Mouse (Mus musculus): ENCODE results near the gene Rabl6. TPM values are rescaled to one million over a fixed set of nuclear protein-coding genes. Genes with fewer than 3 reads are reported as not detected.
A peak's percentile ranks its signal among the peaks of the same experiment; 100 is the strongest.

Gene Rabl6
- 10 to 100 TPM; 51.4 to 61.5 TPM for total RNA-seq (2021)

- DNase-seq: peak; percentile 91
Measured at GRCm38 (mm10) chr2:25607761-25608622, at the start of gene Rabl6. TSS of gene Rabl6 (minus strand) at chr2:25608521.

- no peak for DNase-seq
Measured at GRCm38 (mm10) chr2:25657652-25658051, 49.3 kb upstream of the Rabl6 start, which contains the start of gene Lcn5. TSS of gene Lcn5 (plus strand) at chr2:25657952.

- peak; percentile 25 for DNase-seq
Measured at GRCm38 (mm10) chr2:25657246-25657645, 48.9 kb upstream of the Rabl6 start.

- DNase-seq: peak; percentile 29
Measured at GRCm38 (mm10) chr2:25656691-25657090, 48.4 kb upstream of the Rabl6 start.

- DNase-seq: no peak
Measured at GRCm38 (mm10) chr2:25654502-25654901, 46.2 kb upstream of the Rabl6 start.

- no peak for DNase-seq
Measured at GRCm38 (mm10) chr2:25652902-25653301, 44.6 kb upstream of the Rabl6 start, which contains the start of gene Lcn8. TSS of gene Lcn8 (plus strand) at chr2:25653120.

- peak; percentile 68 for DNase-seq
Measured at GRCm38 (mm10) chr2:25639890-25640289, 31.6 kb upstream of the Rabl6 start.

- DNase-seq: no peak
Measured at GRCm38 (mm10) chr2:25634046-25634445, 25.7 kb upstream of the Rabl6 start.

- DNase-seq: no peak
Measured at GRCm38 (mm10) chr2:25633616-25634015, 25.3 kb upstream of the Rabl6 start.

- DNase-seq: no peak
Measured at GRCm38 (mm10) chr2:25628738-25629137, 20.4 kb upstream of the Rabl6 start.

GRCm38 (mm10) chr2:25627811-25628210 lies 19.5 kb upstream of the Rabl6 start, which contains the start of gene Fcna:
TSS of gene Fcna (minus strand) at chr2:25628030.
- DNase-seq: no peak

- DNase-seq: no peak
Measured at GRCm38 (mm10) chr2:25625986-25626385, 17.7 kb upstream of the Rabl6 start.

- DNase-seq: peak; percentile 92
Measured at GRCm38 (mm10) chr2:25621229-25622200, 13.2 kb upstream of the Rabl6 start, which contains the start of gene Tmem141. TSS of gene Tmem141 (minus strand) at chr2:25622005.

GRCm38 (mm10) chr2:25620852-25621228 lies 12.5 kb upstream of the Rabl6 start:
- DNase-seq: no peak

GRCm38 (mm10) chr2:25620386-25620785 lies 12.1 kb upstream of the Rabl6 start:
- DNase-seq: no peak

GRCm38 (mm10) chr2:25617578-25617977 lies 9.3 kb upstream of the Rabl6 start, which contains the start of gene Ccdc183:
TSS of gene Ccdc183 (minus strand) at chr2:25617678.
- no peak for DNase-seq

- no peak for DNase-seq
Measured at GRCm38 (mm10) chr2:25616398-25616797, 8.1 kb upstream of the Rabl6 start.

- DNase-seq: no peak
Measured at GRCm38 (mm10) chr2:25608671-25609070, 350 bp upstream of the Rabl6 start.

- DNase-seq: no peak
Measured at GRCm38 (mm10) chr2:25602526-25602925, 5.8 kb downstream of the Rabl6 start.

GRCm38 (mm10) chr2:25600037-25600436 lies 8.3 kb downstream of the Rabl6 start:
- DNase-seq: no peak

GRCm38 (mm10) chr2:25598749-25599148 lies 9.6 kb downstream of the Rabl6 start:
- no peak for DNase-seq

GRCm38 (mm10) chr2:25596765-25597510 lies 11.4 kb downstream of the Rabl6 start:
- DNase-seq: no peak

Measured in heart, postnatal 4 days (tissue).